Mouse (Mus musculus) midbrain, embryonic 14.5 days (tissue): ENCODE results near the gene Olig2. TPM values are rescaled to one million over a fixed set of nuclear protein-coding genes. Genes with fewer than 3 reads are reported as not detected.

Experiments
- ATAC-seq: fragments of 200-750 bp; cut with Nextera tagmentation; 2 replicates; pipeline ENCODE4 v1.8.0; 2017; ENCODE audit warnings: moderate number of reproducible peaks, moderate library complexity; ENCODE audit not compliant: low FRiP score, low TSS enrichment
- DNase-seq: peaks from one replicate; pipeline ENCODE4 v3.0.0-alpha.2; 2015
- H3K27ac ChIP-seq: fragments of 300-500 bp; sonication (generic); replicated peaks from 2 replicates; pipeline ENCODE4 v1.5.1; 2014; ENCODE audit warnings: mild to moderate bottlenecking, low read depth, low read length, moderate library complexity
- H3K27me3 ChIP-seq: fragments of 300-500 bp; sonication (generic); 2 replicates; pipeline ENCODE4 v1.6.1; 2014; ENCODE audit warnings: low read length, control low read depth, mixed read lengths; ENCODE audit not compliant: control insufficient read depth, insufficient read depth
- H3K36me3 ChIP-seq: fragments of 300-500 bp; sonication (generic); 2 replicates; pipeline ENCODE4 v1.6.1; 2014; ENCODE audit warnings: low read length, control low read depth; ENCODE audit not compliant: control insufficient read depth, insufficient read depth
- H3K4me1 ChIP-seq: fragments of 300-500 bp; sonication (generic); 2 replicates; pipeline ENCODE4 v1.6.1; 2014; ENCODE audit warnings: mild to moderate bottlenecking, antibody characterized with exemption, low read length, control low read depth; ENCODE audit not compliant: control insufficient read depth, insufficient read depth
- H3K4me2 ChIP-seq: fragments of 300-500 bp; sonication (generic); 2 replicates; pipeline ENCODE4 v1.6.1; 2014; ENCODE audit warnings: mild to moderate bottlenecking, low read length, moderate library complexity
- H3K4me3 ChIP-seq: fragments of 300-500 bp; sonication (generic); replicated peaks from 2 replicates; pipeline ENCODE4 v1.5.1; 2014; ENCODE audit warnings: low read depth, low read length
- H3K9ac ChIP-seq: fragments of 300-500 bp; sonication (generic); replicated peaks from 2 replicates; pipeline ENCODE4 v1.6.1; 2014; ENCODE audit warnings: mild to moderate bottlenecking, low read length, moderate library complexity
- H3K9me3 ChIP-seq: fragments of 300-500 bp; sonication (generic); 2 replicates; pipeline ENCODE4 v1.6.1; 2016; ENCODE audit warnings: low read length, control low read depth, mixed read lengths; ENCODE audit not compliant: control insufficient read depth
- WGBS: fragments of 180-500 bp; shearing (Covaris S2); extraction: QIAGEN DNeasy Blood & Tissue Kit; methylation state at CpG from one replicate; pipeline ENCODE4 v1.1.7; 2014; 5-methylcytosine and 5-hydroxymethylcytosine counted together
- polyA plus RNA-seq: library from polyadenylated mRNA; unstranded; fragments of >200 nt; fragmentation: Nextera tagmentation; extraction: Ambion mirVana; gene quantifications from 2 replicates; pipeline ENCODE4 v1.2.1, GENCODE M21; 2014

Olig2 gene
- polyA plus RNA-seq, 1 experiment from 2014 or later, result 5.6 TPM

- DNase-seq (no peak), ATAC-seq (no peak)
- H3K9me3 ChIP-seq, result no peaks in the 10 kb centered on the region
- H3K9ac ChIP-seq, result no peak overlapping the region
- H3K27me3 ChIP-seq, result peaks cover 29% of the 10 kb centered on the region
- H3K4me1 ChIP-seq, result no peaks in the 10 kb centered on the region; the same call in 1 of the 2 replicates
- no peaks in the 10 kb centered on the region for H3K36me3 ChIP-seq
- H3K4me3 ChIP-seq, result no peak overlapping the region
- no peak overlapping the region for H3K4me2 ChIP-seq
- no peak overlapping the region for H3K27ac ChIP-seq
- WGBS, result 74% methylated on average over 3 of the region's 3 CpGs
Observed at GRCm38 (mm10) chr16:91258956-91259355, 33.7 kb downstream of the Olig2 start.

- ATAC-seq (no peak), DNase-seq (no peak)
- no peaks in the 10 kb centered on the region for H3K9me3 ChIP-seq
- no peak overlapping the region for H3K27ac ChIP-seq
- no peaks in the 10 kb centered on the region; the same call in 1 of the 2 replicates for H3K4me1 ChIP-seq
- H3K27me3 ChIP-seq, result peaks cover 31% of the 10 kb centered on the region
- no peaks in the 10 kb centered on the region for H3K36me3 ChIP-seq
- WGBS, result 94% methylated on average over 3 of the region's 3 CpGs
- no peak overlapping the region for H3K9ac ChIP-seq
- H3K4me2 ChIP-seq, result no peak overlapping the region
- no peak overlapping the region for H3K4me3 ChIP-seq
Observed at GRCm38 (mm10) chr16:91260861-91261260, 35.6 kb downstream of the Olig2 start.

- peak; percentile 54 for DNase-seq
- H3K27me3 ChIP-seq, result peaks cover 30% of the 10 kb centered on the region
Observed at GRCm38 (mm10) chr16:91262467-91263220, 37.4 kb downstream of the Olig2 start.

GRCm38 (mm10) chr16:91265972-91266371, 40.7 kb downstream of the Olig2 start:
- Histone ChIP-seq H3K36me3 (no peaks in the 10 kb centered on the region), H3K4me3 (no peak overlapping the region), H3K27ac (no peak overlapping the region), H3K4me2 (no peak overlapping the region), H3K4me1 (peaks cover 12% of the 10 kb centered on the region), H3K9ac (no peak overlapping the region), H3K27me3 (peaks cover 58% of the 10 kb centered on the region), H3K9me3 (no peaks in the 10 kb centered on the region)
- ATAC-seq (no peak), DNase-seq (peak; percentile 40)
- WGBS, result 66% methylated on average over 6 of the region's 6 CpGs

More at GRCm38 (mm10) chr16:91262467-91263220, 37.4 kb downstream of the Olig2 start:
- no peaks in the 10 kb centered on the region for H3K9me3 ChIP-seq
- H3K9ac ChIP-seq, result no peak overlapping the region
- ATAC-seq, result 0 out of 2 replicates have a peak, but pooled peaks have one; percentile 37
- no peaks in the 10 kb centered on the region; the same call in 1 of the 2 replicates for H3K4me1 ChIP-seq
- no peak overlapping the region for H3K27ac ChIP-seq
- no peak overlapping the region for H3K4me3 ChIP-seq
- 24% methylated on average over 12 of the region's 12 CpGs for WGBS
- no peaks in the 10 kb centered on the region for H3K36me3 ChIP-seq
- no peak overlapping the region for H3K4me2 ChIP-seq

GRCm38 (mm10) chr16:91268724-91269452, 43.6 kb downstream of the Olig2 start:
- DNase-seq (no peak), ATAC-seq (no peak)
- H3K4me2 ChIP-seq, result peak overlapping the region; percentile 86
- peaks cover 84% of the 10 kb centered on the region for H3K27me3 ChIP-seq
- H3K27ac ChIP-seq, result no peak overlapping the region
- H3K4me1 ChIP-seq, result peaks cover 12% of the 10 kb centered on the region
- H3K36me3 ChIP-seq, result no peaks in the 10 kb centered on the region
- H3K4me3 ChIP-seq, result peak overlapping the region; percentile 46
- H3K9me3 ChIP-seq, result no peaks in the 10 kb centered on the region
- H3K9ac ChIP-seq, result no peak overlapping the region
- 4% methylated on average over 13 of the region's 13 CpGs for WGBS

- Histone ChIP-seq H3K9ac (peak within 1 kb of the TSS; percentile 29; the same call in 1 of the 2 replicates), H3K27ac (no peak within 1 kb of the TSS)
Observed at GRCm38 (mm10) chr16:91269468-91270211, 44.4 kb downstream of the Olig2 start, which contains the start of gene Olig1. Gene Olig1 (plus strand): TSS chr16:91269772.

GRCm38 (mm10) chr16:91270212-91270971, 45.1 kb downstream of the Olig2 start:
- Histone ChIP-seq H3K27me3 (peaks cover 94% of the 10 kb centered on the region), H3K4me3 (peak overlapping the region; percentile 46), H3K4me1 (peaks cover 12% of the 10 kb centered on the region), H3K27ac (no peak overlapping the region), H3K36me3 (no peaks in the 10 kb centered on the region), H3K9me3 (no peaks in the 10 kb centered on the region), H3K4me2 (peak overlapping the region; percentile 86), H3K9ac (no peak overlapping the region; the same call in 1 of the 2 replicates)
- DNase-seq (peak; percentile 57), ATAC-seq (0 out of 2 replicates have a peak, but pooled peaks have one; percentile 22)
- under 1% methylated on average over 60 of the region's 63 CpGs for WGBS

More at GRCm38 (mm10) chr16:91269468-91270211, 44.4 kb downstream of the Olig2 start, which contains the start of gene Olig1:
- ATAC-seq (peak; percentile 87), DNase-seq (peak; percentile 83)
- Histone ChIP-seq H3K4me1 (peaks cover 12% of the 10 kb centered on the region), H3K4me2 (peak within 1 kb of the TSS; percentile 86), H3K9me3 (no peaks in the 10 kb centered on the region), H3K4me3 (peak within 1 kb of the TSS; percentile 46), H3K27me3 (peaks cover 88% of the 10 kb centered on the region), H3K36me3 (no peaks in the 10 kb centered on the region)
- WGBS, result under 1% methylated on average over 64 of the region's 64 CpGs
